Mouse (Mus musculus) forebrain, embryonic 13.5 days (tissue): ENCODE data around the gene Eya3. TPM values are rescaled to one million over a fixed set of nuclear protein-coding genes. Genes with fewer than 3 reads are reported as not detected.
A peak's percentile ranks its signal among the peaks of the same experiment; 100 is the strongest.

Experiments
- ATAC-seq: fragments of 200-750 bp; cut with Nextera tagmentation; 2 replicates; pipeline ENCODE4 v1.8.0; 2017
- H3K27ac ChIP-seq: fragments of 300-500 bp; sonication (generic); 2 replicates; pipeline ENCODE4 v1.5.1; 2015; ENCODE audit warnings: inconsistent platforms, mild to moderate bottlenecking, moderate library complexity
- H3K27me3 ChIP-seq: fragments of 300-500 bp; sonication (generic); 2 replicates; pipeline ENCODE4 v1.6.1; 2015; ENCODE audit warnings: mild to moderate bottlenecking, inconsistent platforms
- H3K36me3 ChIP-seq: fragments of 300-500 bp; sonication (generic); 2 replicates; pipeline ENCODE4 v1.6.1; 2015; ENCODE audit warnings: mild to moderate bottlenecking, inconsistent platforms; ENCODE audit not compliant: poor library complexity, severe bottlenecking
- H3K4me1 ChIP-seq: fragments of 300-500 bp; sonication (generic); 2 replicates; pipeline ENCODE4 v1.6.1; 2015; ENCODE audit warnings: inconsistent platforms
- H3K4me2 ChIP-seq: fragments of 300-500 bp; sonication (generic); 2 replicates; pipeline ENCODE4 v1.6.1; 2015; ENCODE audit warnings: inconsistent platforms, mild to moderate bottlenecking, moderate library complexity
- H3K4me3 ChIP-seq: fragments of 300-500 bp; sonication (generic); 2 replicates; pipeline ENCODE4 v1.5.1; 2015; ENCODE audit warnings: mild to moderate bottlenecking, inconsistent platforms
- H3K9ac ChIP-seq: fragments of 300-500 bp; sonication (generic); 2 replicates; pipeline ENCODE4 v1.6.1; 2015; ENCODE audit warnings: mild to moderate bottlenecking, inconsistent platforms
- H3K9me3 ChIP-seq: fragments of 300-500 bp; sonication (generic); replicated peaks from 2 replicates; pipeline ENCODE4 v1.6.1; 2016; ENCODE audit warnings: inconsistent platforms
- WGBS: fragments of 180-500 bp; shearing (Covaris S2); methylation state at CpG from one replicate; pipeline ENCODE4 v1.1.7; 2015; 5-methylcytosine and 5-hydroxymethylcytosine counted together
- polyA plus RNA-seq: library from polyadenylated mRNA; unstranded; fragments of >200 nt; fragmentation: Nextera tagmentation; extraction: Ambion mirVana; gene quantifications from 2 replicates; pipeline ENCODE4 v1.2.1, GENCODE M21; 2015

Gene Eya3
- polyA plus RNA-seq, 1 experiment from 2014 or later: 24.1 TPM

DNA sequence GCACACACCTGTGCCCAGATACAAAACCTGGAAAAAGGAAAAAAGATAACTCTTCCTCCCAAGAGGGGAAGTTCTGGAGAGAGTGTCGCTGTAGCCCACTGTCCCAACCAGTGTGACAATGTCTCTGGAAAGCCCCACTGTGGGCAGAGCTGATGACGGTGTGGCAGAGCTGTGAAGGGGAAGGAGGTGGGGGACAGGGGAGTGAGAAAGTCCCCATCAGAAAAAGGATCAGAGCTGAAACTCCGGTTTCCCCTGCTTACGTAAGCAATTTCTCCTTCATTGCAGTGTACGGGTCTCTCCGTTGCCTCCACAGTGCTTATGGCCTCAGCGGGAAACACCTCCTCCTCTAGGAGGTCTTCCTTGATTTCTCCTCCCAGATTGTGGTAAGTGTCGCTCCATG is 27.5 kb upstream of the Eya3 start:
- 79% methylated on average over 8 of the region's 8 CpGs for WGBS
- no peaks in the 10 kb centered on the region for H3K36me3 ChIP-seq
- no peaks in the 10 kb centered on the region for H3K27me3 ChIP-seq
- ATAC-seq: no peak
- H3K9me3 ChIP-seq: peaks cover 7% of the 10 kb centered on the region; the same call in 1 of the 2 replicates
- no peak overlapping the region for H3K4me2 ChIP-seq
- H3K4me1 ChIP-seq: no peaks in the 10 kb centered on the region
- H3K27ac ChIP-seq: no peak overlapping the region
- no peak overlapping the region for H3K4me3 ChIP-seq
- H3K9ac ChIP-seq: no peak overlapping the region

- Histone ChIP-seq H3K4me3 (no peak overlapping the region), H3K4me1 (no peaks in the 10 kb centered on the region), H3K36me3 (no peaks in the 10 kb centered on the region), H3K4me2 (no peak overlapping the region), H3K9ac (no peak overlapping the region), H3K27me3 (no peaks in the 10 kb centered on the region), H3K9me3 (peaks cover 7% of the 10 kb centered on the region; the same call in 1 of the 2 replicates), H3K27ac (no peak overlapping the region)
- no peak for ATAC-seq
- 96% methylated on average over 6 of the region's 6 CpGs for WGBS
Measured at GRCm38 (mm10) chr4:132617873-132618272, 20.9 kb upstream of the Eya3 start.

GRCm38 (mm10) chr4:132618850-132619375 is 19.9 kb upstream of the Eya3 start:
- Histone ChIP-seq H3K9me3 (peaks cover 7% of the 10 kb centered on the region; the same call in 1 of the 2 replicates), H3K27me3 (no peaks in the 10 kb centered on the region), H3K36me3 (no peaks in the 10 kb centered on the region), H3K4me3 (no peak overlapping the region), H3K27ac (no peak overlapping the region), H3K4me2 (no peak overlapping the region), H3K4me1 (no peaks in the 10 kb centered on the region), H3K9ac (no peak overlapping the region)
- WGBS: 87% methylated on average over 10 of the region's 10 CpGs
- ATAC-seq: no peak

- Histone ChIP-seq H3K4me3 (no peak overlapping the region), H3K4me1 (no peaks in the 10 kb centered on the region), H3K9me3 (0 out of 2 replicates have a peak, but pooled peaks cover 1% of the 10 kb centered on the region), H3K27me3 (no peaks in the 10 kb centered on the region), H3K9ac (no peak overlapping the region), H3K4me2 (no peak overlapping the region), H3K27ac (no peak overlapping the region), H3K36me3 (no peaks in the 10 kb centered on the region)
- WGBS: 85% methylated on average over 4 of the region's 4 CpGs
- ATAC-seq: no peak
Measured at GRCm38 (mm10) chr4:132620134-132620533, 18.7 kb upstream of the Eya3 start.

GRCm38 (mm10) chr4:132621287-132622068 is 17.3 kb upstream of the Eya3 start:
- Histone ChIP-seq H3K4me2 (no peak overlapping the region), H3K4me3 (no peak overlapping the region), H3K4me1 (no peaks in the 10 kb centered on the region), H3K27ac (no peak overlapping the region), H3K9me3 (no peaks in the 10 kb centered on the region), H3K36me3 (no peaks in the 10 kb centered on the region), H3K27me3 (no peaks in the 10 kb centered on the region), H3K9ac (no peak overlapping the region)
- 81% methylated on average over 7 of the region's 7 CpGs for WGBS
- no peak for ATAC-seq

DNA sequence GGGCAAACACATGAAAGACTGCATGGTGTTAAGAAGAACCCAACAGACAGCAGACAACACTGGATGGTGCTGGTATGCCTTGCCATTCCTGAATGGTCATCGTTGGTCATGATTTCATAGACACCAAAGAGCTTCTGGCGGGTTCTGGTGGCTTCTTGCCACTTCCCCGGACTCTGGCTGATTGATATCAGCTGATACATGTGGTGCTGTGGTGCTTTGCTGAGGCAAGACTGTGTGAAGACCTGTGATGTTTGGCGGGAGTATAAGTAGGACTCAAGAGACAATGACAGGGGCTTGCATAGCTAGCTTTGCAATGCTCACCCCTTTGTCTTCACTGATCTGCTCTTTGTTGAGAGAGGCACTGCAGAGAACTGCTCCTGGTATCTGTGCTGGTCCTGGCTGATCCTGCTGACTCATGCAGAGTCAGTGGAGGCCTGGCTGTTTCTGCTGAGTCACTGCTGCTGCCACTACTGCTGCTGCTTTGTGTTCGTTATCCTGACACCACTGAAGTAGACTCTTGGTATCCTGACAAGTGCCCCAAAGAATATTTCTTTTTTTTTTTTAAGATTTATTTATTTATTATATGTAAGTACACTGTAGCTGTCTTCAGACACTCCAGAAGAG is 14.6 kb upstream of the Eya3 start:
- H3K4me2 ChIP-seq: no peak overlapping the region
- no peak overlapping the region for H3K4me3 ChIP-seq
- WGBS: 85% methylated on average over 5 of the region's 5 CpGs
- H3K27me3 ChIP-seq: no peaks in the 10 kb centered on the region
- no peak for ATAC-seq
- no peaks in the 10 kb centered on the region for H3K4me1 ChIP-seq
- H3K9ac ChIP-seq: no peak overlapping the region
- no peaks in the 10 kb centered on the region for H3K9me3 ChIP-seq
- H3K36me3 ChIP-seq: no peaks in the 10 kb centered on the region
- no peak overlapping the region for H3K27ac ChIP-seq

DNA sequence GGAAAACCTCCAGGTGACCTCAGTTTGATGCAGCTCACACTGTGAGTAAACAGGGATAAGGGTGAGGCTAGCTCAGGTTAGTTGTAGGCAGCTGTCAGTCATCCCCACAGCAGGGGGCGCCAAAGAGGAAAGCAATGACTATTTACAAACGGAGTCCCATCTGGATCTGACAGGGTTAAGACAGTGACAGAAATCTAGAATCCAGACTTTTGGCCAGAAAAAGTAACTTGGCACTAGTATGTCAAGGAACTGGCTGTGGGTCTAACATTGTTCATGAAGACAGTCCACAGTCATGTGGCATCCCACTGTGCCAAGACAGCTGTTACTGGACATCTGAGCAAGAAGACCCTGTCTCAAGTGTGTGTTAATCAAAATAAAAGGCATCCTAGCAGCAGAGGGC is 10.0 kb upstream of the Eya3 start:
- Histone ChIP-seq H3K9ac (no peak overlapping the region), H3K36me3 (no peaks in the 10 kb centered on the region)
- 13% methylated on average over 2 of the region's 2 CpGs for WGBS

GRCm38 (mm10) chr4:132635971-132636370 is 2.8 kb upstream of the Eya3 start:
- Histone ChIP-seq H3K27me3 (no peaks in the 10 kb centered on the region), H3K4me1 (peaks cover 19% of the 10 kb centered on the region), H3K36me3 (no peaks in the 10 kb centered on the region), H3K9me3 (no peaks in the 10 kb centered on the region), H3K4me2 (no peak overlapping the region), H3K4me3 (no peak overlapping the region), H3K27ac (no peak overlapping the region), H3K9ac (no peak overlapping the region)
- 91% methylated on average over 2 of the region's 2 CpGs for WGBS
- ATAC-seq: no peak

More for the DNA sequence above, 10.0 kb upstream of the Eya3 start:
- no peak overlapping the region for H3K4me2 ChIP-seq
- no peak for ATAC-seq
- H3K4me3 ChIP-seq: no peak overlapping the region
- no peaks in the 10 kb centered on the region for H3K27me3 ChIP-seq
- no peaks in the 10 kb centered on the region for H3K9me3 ChIP-seq
- no peak overlapping the region for H3K27ac ChIP-seq
- H3K4me1 ChIP-seq: no peaks in the 10 kb centered on the region

GRCm38 (mm10) chr4:132636554-132636953 is 2.2 kb upstream of the Eya3 start:
- ATAC-seq: no peak
- no peaks in the 10 kb centered on the region for H3K27me3 ChIP-seq
- no peak overlapping the region for H3K9ac ChIP-seq
- no peaks in the 10 kb centered on the region for H3K9me3 ChIP-seq
- no peak overlapping the region for H3K4me3 ChIP-seq
- no peaks in the 10 kb centered on the region for H3K36me3 ChIP-seq
- 51% methylated on average over 4 of the region's 4 CpGs for WGBS
- peaks cover 19% of the 10 kb centered on the region for H3K4me1 ChIP-seq
- H3K4me2 ChIP-seq: no peak overlapping the region
- no peak overlapping the region for H3K27ac ChIP-seq

DNA sequence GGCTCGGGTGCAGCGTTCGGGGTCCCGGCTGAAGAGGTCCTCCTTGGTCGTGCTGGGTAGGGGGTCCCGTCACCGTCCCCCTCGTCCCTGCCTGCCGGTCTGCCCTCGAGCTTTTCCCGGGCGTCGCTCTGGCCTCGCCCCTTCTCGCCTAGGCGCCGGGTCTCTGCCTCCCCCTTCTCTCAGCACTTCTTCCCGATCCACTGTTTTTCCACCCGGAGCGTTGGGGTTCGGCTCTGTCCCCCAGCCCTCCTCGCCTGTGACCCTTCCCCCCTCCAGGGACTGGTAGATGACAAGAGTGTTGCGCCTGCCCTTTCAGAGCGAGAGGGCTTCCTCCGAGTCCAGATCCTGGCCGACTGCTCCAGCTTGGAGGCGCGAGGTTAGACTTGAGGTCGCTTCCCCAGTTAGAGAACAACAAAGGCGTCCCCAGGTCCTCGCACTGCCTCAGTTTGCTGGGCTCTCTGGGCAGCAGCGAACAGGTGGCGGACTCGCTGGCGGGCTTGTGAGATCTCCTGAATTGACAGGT is 465 bp downstream of the Eya3 start:
- H3K4me2 ChIP-seq: peak overlapping the region; percentile 92
- peak overlapping the region; percentile 94 for H3K9ac ChIP-seq
- ATAC-seq: no peak; the same call in 1 of the 2 replicates
- H3K27me3 ChIP-seq: no peaks in the 10 kb centered on the region
- no peaks in the 10 kb centered on the region for H3K9me3 ChIP-seq
- no peaks in the 10 kb centered on the region; the same call in 1 of the 2 replicates for H3K36me3 ChIP-seq
- peak overlapping the region; percentile 98 for H3K4me3 ChIP-seq
- peaks cover 19% of the 10 kb centered on the region for H3K4me1 ChIP-seq
- peak overlapping the region; percentile 81 for H3K27ac ChIP-seq
- WGBS: 0% methylated on average over 35 of the region's 35 CpGs

DNA sequence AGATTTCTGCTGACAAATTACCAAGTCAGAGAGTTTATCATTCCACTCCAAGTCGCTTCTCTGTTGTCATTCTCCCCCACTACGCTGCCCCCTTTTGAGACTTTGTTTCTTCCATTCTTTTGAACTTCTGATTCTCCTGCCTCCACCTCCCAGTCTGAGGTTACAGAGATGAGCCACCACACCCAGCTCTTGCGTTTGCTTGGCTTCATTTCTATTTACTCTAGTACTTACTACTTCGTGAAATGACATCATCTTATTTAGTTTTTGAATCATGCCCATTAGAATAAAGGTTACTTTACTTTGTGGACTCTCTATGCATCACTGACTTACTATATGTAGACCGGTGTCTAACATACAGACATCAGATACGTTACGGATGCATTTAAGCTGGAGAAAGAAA is 8.7 kb downstream of the Eya3 start:
- 84% methylated on average over 7 of the region's 7 CpGs for WGBS
- Histone ChIP-seq H3K4me2 (no peak overlapping the region), H3K9me3 (no peaks in the 10 kb centered on the region)

DNA sequence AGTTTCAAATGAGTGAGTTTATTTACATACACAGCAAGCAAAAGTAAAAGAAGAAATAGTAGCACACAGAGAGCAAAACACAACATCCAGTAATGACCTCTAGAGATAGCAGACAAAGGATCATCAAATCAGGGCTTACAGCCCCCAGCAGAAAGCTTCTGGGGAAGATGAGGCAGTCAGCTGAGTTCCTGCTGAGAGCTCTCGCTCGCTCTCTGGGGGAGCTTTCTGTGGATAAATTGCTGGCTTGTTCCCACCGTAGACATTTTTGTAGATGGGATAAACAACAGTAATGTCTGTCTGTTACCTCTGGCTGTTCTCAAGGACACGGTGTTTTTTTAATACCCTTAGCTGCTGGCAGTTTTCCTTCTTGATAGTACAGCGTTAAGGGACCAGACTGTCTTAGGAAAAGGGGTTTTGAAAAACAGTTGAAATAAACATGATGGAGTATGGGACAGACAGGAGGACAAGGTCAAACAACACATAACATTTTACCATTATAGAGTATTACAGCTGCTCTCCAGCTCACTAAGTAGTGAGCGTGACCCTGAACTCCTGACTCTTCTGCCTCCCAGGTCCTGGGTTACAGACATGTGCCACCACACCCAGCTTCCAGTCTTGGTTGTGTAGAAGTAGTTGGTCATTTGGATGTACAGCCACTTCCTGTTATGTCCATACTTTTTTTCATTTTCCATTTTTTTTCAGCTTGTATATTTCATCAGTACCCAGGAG is 10.6 kb downstream of the Eya3 start:
- no peak for ATAC-seq
- Histone ChIP-seq H3K4me3 (no peak overlapping the region), H3K36me3 (no peaks in the 10 kb centered on the region), H3K9ac (no peak overlapping the region), H3K4me1 (peaks cover 13% of the 10 kb centered on the region; the same call in 1 of the 2 replicates), H3K9me3 (no peaks in the 10 kb centered on the region), H3K27ac (no peak overlapping the region), H3K4me2 (no peak overlapping the region), H3K27me3 (no peaks in the 10 kb centered on the region)
- 74% methylated on average over 6 of the region's 6 CpGs for WGBS

More for the DNA sequence above, 8.7 kb downstream of the Eya3 start:
- H3K36me3 ChIP-seq: no peaks in the 10 kb centered on the region
- H3K9ac ChIP-seq: no peak overlapping the region
- ATAC-seq: no peak
- no peak overlapping the region for H3K4me3 ChIP-seq
- no peaks in the 10 kb centered on the region for H3K4me1 ChIP-seq
- H3K27ac ChIP-seq: no peak overlapping the region
- no peaks in the 10 kb centered on the region for H3K27me3 ChIP-seq
